Mouse (Mus musculus) lung, embryonic 15.5 days (tissue): ENCODE measurements around the gene Qrfp. TPM values are rescaled to one million over a fixed set of nuclear protein-coding genes. Genes with fewer than 3 reads are reported as not detected.
A peak's percentile ranks its signal among the peaks of the same experiment; 100 is the strongest.

Experiments
- ATAC-seq: fragments of 200-750 bp; cut with Nextera tagmentation; 2 replicates; pipeline ENCODE4 v1.8.0; 2017; ENCODE audit warnings: moderate number of reproducible peaks, borderline replicate concordance; ENCODE audit not compliant: low FRiP score, low TSS enrichment; ENCODE audit errors: extremely low read depth
- H3K27ac ChIP-seq: fragments of 300-500 bp; sonication (generic); 2 replicates; pipeline ENCODE4 v1.5.1; 2015; ENCODE audit warnings: moderate library complexity, mild to moderate bottlenecking, inconsistent platforms
- H3K27me3 ChIP-seq: fragments of 300-500 bp; sonication (generic); 2 replicates; pipeline ENCODE4 v1.6.1; 2015; ENCODE audit warnings: inconsistent platforms
- H3K36me3 ChIP-seq: fragments of 300-500 bp; sonication (generic); 2 replicates; pipeline ENCODE4 v1.6.1; 2015; ENCODE audit warnings: inconsistent platforms
- H3K4me1 ChIP-seq: fragments of 300-500 bp; sonication (generic); 2 replicates; pipeline ENCODE4 v1.6.1; 2015; ENCODE audit warnings: inconsistent platforms
- H3K4me2 ChIP-seq: fragments of 300-500 bp; sonication (generic); 2 replicates; pipeline ENCODE4 v1.6.1; 2015; ENCODE audit warnings: inconsistent platforms, mild to moderate bottlenecking, moderate library complexity
- H3K4me3 ChIP-seq: fragments of 300-500 bp; sonication (generic); 2 replicates; pipeline ENCODE4 v1.5.1; 2015; ENCODE audit warnings: mild to moderate bottlenecking, inconsistent platforms
- H3K9ac ChIP-seq: fragments of 300-500 bp; sonication (generic); 2 replicates; pipeline ENCODE4 v1.6.1; 2015; ENCODE audit warnings: inconsistent platforms
- H3K9me3 ChIP-seq: fragments of 300-500 bp; sonication (generic); 2 replicates; pipeline ENCODE4 v1.6.1; 2016; ENCODE audit warnings: inconsistent platforms
- WGBS: fragments of 180-500 bp; shearing (Covaris S2); methylation state at CpG from one replicate; pipeline ENCODE4 v1.1.7; 2015; 5-methylcytosine and 5-hydroxymethylcytosine counted together
- polyA plus RNA-seq: library from polyadenylated mRNA; unstranded; fragments of >200 nt; fragmentation: Nextera tagmentation; extraction: Ambion mirVana; gene quantifications from 2 replicates; pipeline ENCODE4 v1.2.1, GENCODE M21; 2015

Gene Qrfp
- polyA plus RNA-seq, 1 experiment from 2014 or later = 0.14 TPM

GRCm38 (mm10) chr2:31763271-31763670 lies 47.1 kb downstream of the Qrfp start:
- H3K4me2 ChIP-seq = peak overlapping the region; percentile 71
- no peak for ATAC-seq
- 0 out of 2 replicates have a peak overlapping the region, but pooled peaks have one; percentile 1 for H3K4me3 ChIP-seq
- H3K27ac ChIP-seq = peak overlapping the region; percentile 44
- H3K27me3 ChIP-seq = no peaks in the 10 kb centered on the region
- no peaks in the 10 kb centered on the region for H3K36me3 ChIP-seq
- no peak overlapping the region for H3K9ac ChIP-seq
- peaks cover 69% of the 10 kb centered on the region for H3K4me1 ChIP-seq
- WGBS = 23% methylated on average over 2 of the region's 2 CpGs
- no peaks in the 10 kb centered on the region for H3K9me3 ChIP-seq

DNA sequence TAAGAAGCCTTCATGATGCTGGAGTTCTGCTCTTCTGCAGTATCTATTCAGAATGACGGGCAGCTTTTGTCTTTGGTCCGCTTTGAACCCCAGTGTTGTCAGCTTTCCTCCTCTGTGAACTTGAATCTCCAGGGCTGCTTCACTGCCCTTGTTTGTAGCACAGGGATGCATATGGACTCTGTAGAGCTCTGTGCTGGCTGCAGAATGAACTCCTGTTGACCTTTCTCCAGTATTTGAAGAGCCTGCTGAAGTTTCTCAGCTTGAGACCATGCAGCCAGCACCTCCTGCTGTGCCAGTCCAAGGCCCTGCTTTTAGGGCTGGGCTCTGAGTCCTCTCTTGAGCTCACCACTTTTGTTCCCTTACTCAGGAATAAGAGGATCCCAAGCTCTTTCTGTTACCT lies 47.5 kb downstream of the Qrfp start:
- Histone ChIP-seq H3K9ac (no peak overlapping the region), H3K4me3 (0 out of 2 replicates have a peak overlapping the region, but pooled peaks have one; percentile 1), H3K27ac (peak overlapping the region; percentile 44), H3K4me2 (peak overlapping the region; percentile 71), H3K36me3 (no peaks in the 10 kb centered on the region), H3K27me3 (no peaks in the 10 kb centered on the region), H3K9me3 (no peaks in the 10 kb centered on the region), H3K4me1 (peaks cover 65% of the 10 kb centered on the region)
- ATAC-seq = no peak
- 32% methylated on average over 2 of the region's 2 CpGs for WGBS

DNA sequence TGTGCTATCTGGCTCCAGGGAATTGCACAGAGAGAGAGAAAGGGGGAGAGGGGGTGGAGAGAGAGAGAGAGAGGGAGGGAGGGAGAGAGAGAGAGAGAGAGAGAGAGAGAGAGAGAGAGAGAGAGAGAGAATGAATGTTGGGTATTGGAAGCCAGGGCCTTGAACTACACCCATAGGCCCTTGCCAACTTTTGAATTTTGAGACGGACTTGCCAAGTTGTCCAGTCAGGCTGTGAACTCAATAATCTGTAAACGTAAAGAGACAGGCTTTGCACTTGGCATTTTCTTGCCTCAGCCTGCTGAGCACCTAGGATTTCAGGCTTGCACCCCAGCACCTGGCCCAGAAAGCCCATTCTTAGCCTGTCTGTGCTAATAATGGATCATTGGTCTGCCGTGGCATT lies 48.2 kb downstream of the Qrfp start:
- Histone ChIP-seq H3K27ac (peak overlapping the region; percentile 93), H3K36me3 (no peaks in the 10 kb centered on the region), H3K4me1 (peaks cover 61% of the 10 kb centered on the region), H3K9me3 (no peaks in the 10 kb centered on the region), H3K4me2 (peak overlapping the region; percentile 71), H3K4me3 (peak overlapping the region; percentile 82), H3K9ac (peak overlapping the region; percentile 98; the same call in 1 of the 2 replicates), H3K27me3 (no peaks in the 10 kb centered on the region)
- ATAC-seq = no peak
- 12% methylated on average over 3 of the region's 3 CpGs for WGBS

DNA sequence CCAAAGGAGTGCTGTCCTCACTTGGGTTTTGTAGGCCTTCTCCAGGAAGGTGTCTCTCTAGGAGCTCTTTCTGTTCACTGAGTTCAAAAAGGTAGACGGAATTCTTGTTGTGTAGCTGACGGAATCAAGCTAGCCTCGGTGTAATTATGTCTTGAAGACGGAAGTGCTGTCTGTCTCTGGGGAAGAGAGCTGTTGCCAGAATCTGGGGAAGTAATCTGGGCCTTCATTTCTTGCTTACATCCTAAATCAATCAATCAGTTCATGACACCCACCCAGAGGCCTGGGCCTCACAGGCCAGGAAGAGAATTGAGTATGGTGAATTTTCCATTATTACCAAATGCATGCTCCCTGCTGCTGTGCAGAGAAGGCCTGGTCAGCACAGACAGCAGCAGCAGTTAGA lies 48.8 kb downstream of the Qrfp start:
- Histone ChIP-seq H3K27me3 (no peaks in the 10 kb centered on the region), H3K36me3 (no peaks in the 10 kb centered on the region), H3K9ac (peak overlapping the region; percentile 98), H3K4me3 (peak overlapping the region; percentile 82), H3K4me2 (peak overlapping the region; percentile 71), H3K9me3 (no peaks in the 10 kb centered on the region), H3K4me1 (peaks cover 59% of the 10 kb centered on the region), H3K27ac (peak overlapping the region; percentile 93)
- 2% methylated on average over 4 of the region's 4 CpGs for WGBS
- no peak for ATAC-seq

GRCm38 (mm10) chr2:31761115-31761531 lies 49.3 kb downstream of the Qrfp start:
- Histone ChIP-seq H3K36me3 (no peaks in the 10 kb centered on the region), H3K27me3 (no peaks in the 10 kb centered on the region), H3K4me3 (peak overlapping the region; percentile 82), H3K9ac (peak overlapping the region; percentile 98), H3K4me2 (peak overlapping the region; percentile 71), H3K9me3 (no peaks in the 10 kb centered on the region), H3K4me1 (peaks cover 55% of the 10 kb centered on the region), H3K27ac (peak overlapping the region; percentile 93)
- under 1% methylated on average over 7 of the region's 7 CpGs for WGBS
- ATAC-seq = no peak

DNA sequence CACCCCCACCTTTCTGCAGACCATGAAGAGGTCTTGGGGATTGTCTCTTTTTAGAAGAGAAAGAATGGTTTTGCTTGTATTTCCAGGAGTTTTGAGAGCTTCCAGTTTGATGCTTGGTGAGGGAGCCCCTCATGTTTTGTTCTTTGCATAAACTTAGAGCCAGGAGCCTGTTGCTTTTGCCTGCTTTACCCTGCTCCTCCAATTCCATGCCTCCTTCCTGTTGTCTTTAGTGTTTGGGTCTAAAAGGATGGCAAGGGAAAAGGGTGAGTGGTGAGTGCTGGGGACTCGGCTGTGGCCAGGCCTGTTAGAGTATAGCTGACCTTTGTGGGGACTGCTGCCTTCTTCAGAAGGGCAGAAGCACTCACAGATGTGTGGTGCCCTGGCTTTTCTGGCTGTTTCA lies 49.9 kb downstream of the Qrfp start:
- Histone ChIP-seq H3K9ac (peak overlapping the region; percentile 98), H3K4me3 (peak overlapping the region; percentile 82), H3K4me2 (peak overlapping the region; percentile 71), H3K27ac (peak overlapping the region; percentile 93), H3K9me3 (no peaks in the 10 kb centered on the region), H3K36me3 (no peaks in the 10 kb centered on the region), H3K4me1 (peaks cover 49% of the 10 kb centered on the region), H3K27me3 (no peaks in the 10 kb centered on the region)
- no peak for ATAC-seq
- WGBS = 0% methylated on average over 1 of the region's 1 CpGs

- H3K4me2 ChIP-seq = peak overlapping the region; percentile 71
- H3K4me3 ChIP-seq = peak overlapping the region; percentile 82
- H3K9me3 ChIP-seq = no peaks in the 10 kb centered on the region
- peaks cover 44% of the 10 kb centered on the region for H3K4me1 ChIP-seq
- WGBS = under 1% methylated on average over 42 of the region's 42 CpGs
- peak overlapping the region; percentile 98 for H3K9ac ChIP-seq
- H3K27ac ChIP-seq = peak overlapping the region; percentile 93
- H3K36me3 ChIP-seq = no peaks in the 10 kb centered on the region
- no peaks in the 10 kb centered on the region for H3K27me3 ChIP-seq
- peak; percentile 93 for ATAC-seq
Measured at GRCm38 (mm10) chr2:31759751-31760460, 50.5 kb downstream of the Qrfp start.

- WGBS = 84% methylated on average over 5 of the region's 5 CpGs
- Histone ChIP-seq H3K4me2 (peak overlapping the region; percentile 71), H3K4me3 (peak overlapping the region; percentile 82), H3K36me3 (no peaks in the 10 kb centered on the region), H3K27ac (peak overlapping the region; percentile 93; the same call in 1 of the 2 replicates), H3K4me1 (peaks cover 36% of the 10 kb centered on the region), H3K27me3 (no peaks in the 10 kb centered on the region), H3K9ac (0 out of 2 replicates have a peak overlapping the region, but pooled peaks have one; percentile 98), H3K9me3 (no peaks in the 10 kb centered on the region)
- ATAC-seq = no peak
Measured at GRCm38 (mm10) chr2:31758966-31759365, 51.4 kb downstream of the Qrfp start.

GRCm38 (mm10) chr2:31757472-31757871 lies 52.9 kb downstream of the Qrfp start:
- no peak overlapping the region for H3K4me3 ChIP-seq
- peaks cover 23% of the 10 kb centered on the region for H3K4me1 ChIP-seq
- no peak overlapping the region for H3K4me2 ChIP-seq
- H3K9me3 ChIP-seq = no peaks in the 10 kb centered on the region
- peak overlapping the region; percentile 8; the same call in 1 of the 2 replicates for H3K27ac ChIP-seq
- H3K36me3 ChIP-seq = no peaks in the 10 kb centered on the region
- peak; percentile 36; the same call in 1 of the 2 replicates for ATAC-seq
- no peak overlapping the region for H3K9ac ChIP-seq
- no peaks in the 10 kb centered on the region for H3K27me3 ChIP-seq

Other genes with a start within 250 kb of the Qrfp start
- 78.4 and 81.8 TPM in 2 replicates for gene Fubp3, start 237.9 kb downstream of the Qrfp start, polyA plus RNA-seq
- gene Prdm12, start 170.5 kb downstream of the Qrfp start, polyA plus RNA-seq = 0.06 and 0.14 TPM in 2 replicates
- gene Exosc2, start 139.9 kb downstream of the Qrfp start, polyA plus RNA-seq = 67.7 and 69.1 TPM in 2 replicates
- gene Abl1, start 122.2 kb downstream of the Qrfp start, polyA plus RNA-seq = 37.2 and 38.1 TPM in 2 replicates
- gene Fibcd1, start 35.4 kb upstream of the Qrfp start, polyA plus RNA-seq = 0.03 TPM in 1 of 2 replicates, not detected in the other
- gene Lamc3, start 76.7 kb upstream of the Qrfp start, polyA plus RNA-seq = 1.2 and 1.6 TPM in 2 replicates
- 32.4 and 36.1 TPM in 2 replicates for gene Aif1l, start 139.6 kb upstream of the Qrfp start, polyA plus RNA-seq
- gene Nup214, start 163.9 kb upstream of the Qrfp start, polyA plus RNA-seq = 82.9 and 86.7 TPM in 2 replicates